In the genomic region with DNA sequence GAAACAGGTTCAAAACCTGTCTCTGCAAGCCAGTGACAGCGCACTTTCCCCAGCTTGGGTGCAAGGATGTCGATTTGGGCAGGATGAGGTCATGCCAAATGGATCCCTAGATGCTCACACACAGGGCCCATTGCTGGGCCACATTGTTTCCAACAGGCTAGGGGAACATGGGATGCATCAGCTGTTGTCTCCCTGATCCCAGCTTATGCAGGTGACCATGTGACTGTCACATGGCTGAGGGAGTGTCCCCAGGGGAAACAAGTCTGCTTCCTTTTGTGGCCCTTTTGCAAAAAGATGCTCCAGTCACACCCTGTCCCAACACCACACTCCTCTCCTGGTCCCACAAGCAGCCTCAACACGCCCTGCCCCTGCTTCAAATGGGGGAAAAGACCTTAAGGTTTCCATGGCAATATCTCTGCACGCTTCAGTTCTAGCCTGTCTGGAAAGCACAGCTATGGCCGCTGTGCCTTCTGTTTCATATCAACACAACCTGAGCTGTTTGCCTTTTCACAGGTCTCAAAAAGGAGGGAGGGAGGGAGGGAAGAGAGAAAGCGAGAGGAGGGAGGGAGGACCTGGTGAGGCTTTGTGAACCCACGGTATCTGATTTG, we compare ENCODE assay signal across 1 mouse cellular context.
TF ChIP-seq lines count a peak whose summit lies in the region.

No protein-coding gene starts in this region.

TF ChIP-seq in CH12.LX, 34 proteins besides CTCF, POLR2A, EP300 and RAD21 (continued from another document):
- no peak for TF ChIP-seq E2F4 (IDR thresholded peaks at IDR 0.05; ENCODE audit: insufficient replicate concordance, low read depth, low read length)
